ENCODE assay signal across 16 mouse cellular contexts in the genomic region with DNA sequence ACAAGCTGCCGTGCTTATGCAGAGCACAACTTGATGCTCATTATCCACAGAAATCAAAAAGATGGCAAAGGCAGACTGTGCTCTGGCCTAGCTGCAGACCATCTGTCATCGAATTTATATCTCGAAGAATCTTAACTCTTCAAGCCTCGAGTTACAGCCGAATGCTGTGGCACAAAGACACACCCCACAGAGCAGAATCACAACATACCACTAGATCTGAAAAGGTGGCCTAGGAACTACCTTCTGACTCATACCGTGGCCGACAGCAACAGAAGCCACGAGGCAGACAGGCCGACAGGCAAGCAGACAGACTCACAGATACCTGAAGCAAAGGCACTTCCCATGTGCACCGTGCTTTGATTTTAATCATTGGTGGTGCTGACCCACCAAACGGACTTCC. TPM values are rescaled to one million over a fixed set of nuclear protein-coding genes. Genes with fewer than 3 reads are reported as not detected.
DNase-seq lines count a peak whose midpoint lies in the region; ATAC-seq lines count a peak whose summit lies in the region.
"Had no signal": no experiment of that assay in that cellular context is flagged by ENCODE, and none has a peak within 500 bp of the region (broad histone marks: within the 10 kb centered on the region; RNA-seq: fewer than 3 reads in every experiment).

No protein-coding gene starts in this region.

- H3K27me3 ChIP-seq in heart, embryonic 15.5 days = peaks cover 11% of the 10 kb centered on the region; the same call in 1 of the 2 replicates
- no peaks in the 10 kb centered on the region for H3K27me3 ChIP-seq in neural tube, embryonic 13.5 days

- intact Hi-C loops in heart, postnatal 10 days (cut with DNase I) = no loop called here
- intact Hi-C loops in gastrocnemius, postnatal 14 days (cut with DNase I; ENCODE audit: low total_unique reads) = no loop called here

- DNase-seq in cerebellum, adult 9-10 months = peak; percentile 75
- DNase-seq in heart, postnatal 10 days = no peak
- DNase-seq in neural tube, embryonic 10.5 days (ENCODE audit: extremely low spot score, low spot score) = no peak
- DNase-seq in gastrocnemius, postnatal 14 days = no peak
- DNase-seq: adrenal gland, postnatal 25 days; gastrocnemius, postnatal 25 days; kidney, postnatal 36 days; lung, postnatal 4 days had no signal

- no peak overlapping the region for H3K9ac ChIP-seq in heart, embryonic 15.5 days
- no peak overlapping the region; the same call in 1 of the 2 replicates for H3K9ac ChIP-seq in neural tube, embryonic 13.5 days
- H3K9ac ChIP-seq: liver, embryonic 15.5 days had no signal

- no peaks in the 10 kb centered on the region for H3K9me3 ChIP-seq in heart, embryonic 15.5 days (replicated peaks)
- no peaks in the 10 kb centered on the region for H3K9me3 ChIP-seq in neural tube, embryonic 13.5 days
- H3K9me3 ChIP-seq: limb, embryonic 10.5 days; liver, embryonic 15.5 days had no signal

- H3K4me1 ChIP-seq in heart, embryonic 15.5 days (replicated peaks) = peaks cover 42% of the 10 kb centered on the region
- H3K4me1 ChIP-seq in neural tube, embryonic 13.5 days (replicated peaks) = peaks cover 81% of the 10 kb centered on the region

- WGBS in heart, embryonic 15.5 days = 53% methylated on average over 11 of the region's 11 CpGs
- WGBS in neural tube, embryonic 13.5 days = 76% methylated on average over 11 of the region's 11 CpGs

- peak overlapping the region; percentile 54 for H3K4me2 ChIP-seq in heart, embryonic 15.5 days
- 0 out of 2 replicates have a peak overlapping the region, but pooled peaks have one; percentile 16 for H3K4me2 ChIP-seq in neural tube, embryonic 13.5 days
- H3K4me2 ChIP-seq: liver, embryonic 15.5 days had no signal

- H3K27ac ChIP-seq in heart, embryonic 15.5 days = peak overlapping the region; percentile 81
- 0 out of 2 replicates have a peak overlapping the region, but pooled peaks have one; percentile 33 for H3K27ac ChIP-seq in neural tube, embryonic 13.5 days (replicated peaks)
- H3K27ac ChIP-seq: limb, embryonic 10.5 days; liver, embryonic 15.5 days had no signal

- ATAC-seq in cerebellum, adult (ENCODE audit: insufficient number of reproducible peaks, low FRiP score, low TSS enrichment) = no peak
- no peak for ATAC-seq in heart, embryonic 15.5 days (replicated peaks; ENCODE audit: insufficient number of reproducible peaks, insufficient read depth, low FRiP score, low read depth)
- ATAC-seq in neural tube, embryonic 13.5 days (ENCODE audit: low read depth) = no peak
- ATAC-seq in erythroid progenitor cell, adult 5-6 weeks (replicated peaks; ENCODE audit: low FRiP score, poor library complexity, severe bottlenecking) = no peak
- ATAC-seq: intestine, postnatal 0 days had no signal

- no peaks in the 10 kb centered on the region for H3K36me3 ChIP-seq in heart, embryonic 15.5 days
- H3K36me3 ChIP-seq in neural tube, embryonic 13.5 days = no peaks in the 10 kb centered on the region
- H3K36me3 ChIP-seq: liver, embryonic 15.5 days had no signal

- peak overlapping the region; percentile 25; the same call in 1 of the 2 replicates for H3K4me3 ChIP-seq in heart, embryonic 15.5 days
- no peak overlapping the region for H3K4me3 ChIP-seq in neural tube, embryonic 13.5 days
- H3K4me3 ChIP-seq: limb, embryonic 10.5 days; liver, embryonic 15.5 days had no signal

RNA-seq across cellular contexts. Expression of a gene that starts 14.3 kb away (rescaled TPM):
- polyA plus RNA-seq in heart, embryonic 15.5 days (2015; fragmentation: Nextera tagmentation; extraction: Ambion mirVana) = not detected in 2 replicates
- not detected for total RNA-seq in heart, postnatal 10 days (2021)
- 0.36 TPM in 1 of 2 replicates, not detected in the other for polyA plus RNA-seq in neural tube, embryonic 13.5 days (2015; fragmentation: Nextera tagmentation; extraction: Ambion mirVana)
- total RNA-seq in gastrocnemius, postnatal 14 days (2021) = not detected
- total RNA-seq in erythroid progenitor cell, adult 5-6 weeks (2015; ENCODE audit: low replicate concordance) = not detected in 2 replicates
- total RNA-seq in erythroid progenitor cell, adult 5-6 weeks (2017; ENCODE audit: low replicate concordance) = not detected in 2 replicates
- total RNA-seq: adrenal gland, postnatal 25 days; gastrocnemius, postnatal 25 days had no signal
- polyA plus RNA-seq: intestine, postnatal 0 days; limb, embryonic 10.5 days; liver, embryonic 15.5 days; small intestine, adult 2 months had no signal

RNA-seq across cellular contexts. Expression of a gene that starts 45.9 kb away (rescaled TPM):
- 88.0 and 98.5 TPM in 2 replicates for polyA plus RNA-seq in heart, embryonic 15.5 days (2015; fragmentation: Nextera tagmentation; extraction: Ambion mirVana)
- total RNA-seq in heart, postnatal 10 days (2021) = 10 to 100 TPM; 79.9 to 84.5 TPM
- polyA plus RNA-seq in neural tube, embryonic 13.5 days (2015; fragmentation: Nextera tagmentation; extraction: Ambion mirVana) = 55.6 and 69.1 TPM in 2 replicates
- 10 to 100 TPM; 51.0 to 54.1 TPM for total RNA-seq in gastrocnemius, postnatal 14 days (2021)
- 73.8 and 73.9 TPM in 2 replicates for total RNA-seq in erythroid progenitor cell, adult 5-6 weeks (2015; ENCODE audit: low replicate concordance)
- 29.7 and 52.1 TPM in 2 replicates for total RNA-seq in erythroid progenitor cell, adult 5-6 weeks (2017; ENCODE audit: low replicate concordance)

RNA-seq across cellular contexts. Expression of a gene that starts 59.2 kb away (rescaled TPM):
- polyA plus RNA-seq in heart, embryonic 15.5 days (2015; fragmentation: Nextera tagmentation; extraction: Ambion mirVana) = 5.7 and 6.6 TPM in 2 replicates
- total RNA-seq in heart, postnatal 10 days (2021) = 10 to 100 TPM; 16.2 TPM
- polyA plus RNA-seq in neural tube, embryonic 13.5 days (2015; fragmentation: Nextera tagmentation; extraction: Ambion mirVana) = 3.7 and 3.9 TPM in 2 replicates
- 1 to 10 TPM; 8.2 to 8.8 TPM for total RNA-seq in gastrocnemius, postnatal 14 days (2021)
- 1.7 and 4.3 TPM in 2 replicates for total RNA-seq in erythroid progenitor cell, adult 5-6 weeks (2015; ENCODE audit: low replicate concordance)
- total RNA-seq in erythroid progenitor cell, adult 5-6 weeks (2017; ENCODE audit: low replicate concordance) = 2.3 and 3.5 TPM in 2 replicates
